In genomic region chr10:34233931-34234745, GRCm38 (mm10) we compare ENCODE assay signal across 9 mouse cellular contexts. TPM values are rescaled to one million over a fixed set of nuclear protein-coding genes. Genes with fewer than 3 reads are reported as not detected.
A peak's percentile ranks its signal among the peaks of the same experiment; 100 is the strongest.
DNase-seq lines count a peak whose midpoint lies in the region; ATAC-seq and TF ChIP-seq lines count a peak whose summit lies in the region.
"Had no signal": no experiment of that assay in that cellular context is flagged by ENCODE, and none has a peak within 500 bp of the region (broad histone marks: within the 10 kb centered on the region; RNA-seq: fewer than 3 reads in every experiment).

No protein-coding gene starts in this region.

- H3K4me1 ChIP-seq in forebrain, postnatal 0 days (ENCODE audit: insufficient read depth): no peaks in the 10 kb centered on the region
- no peaks in the 10 kb centered on the region for H3K4me1 ChIP-seq in forebrain, embryonic 12.5 days
- H3K4me1 ChIP-seq in lung, postnatal 0 days (ENCODE audit: insufficient read depth, low read depth, low read length): no peaks in the 10 kb centered on the region
- H3K4me1 ChIP-seq in lung, adult 2 months (ENCODE audit: control insufficient read depth, insufficient read depth, low read length): no peaks in the 10 kb centered on the region
- H3K4me1 ChIP-seq: heart, embryonic 15.5 days had no signal

- ATAC-seq in forebrain, postnatal 0 days: no peak; the same call in 1 of the 2 replicates
- no peak for ATAC-seq in forebrain, embryonic 12.5 days (ENCODE audit: low FRiP score)
- ATAC-seq in lung, postnatal 0 days: no peak

- peak; percentile 51 for TF ChIP-seq CTCF in forebrain, postnatal 0 days (IDR thresholded peaks at IDR 0.05; ENCODE audit: low read depth)
- peak; percentile 53 for TF ChIP-seq CTCF in lung, postnatal 0 days (IDR thresholded peaks at IDR 0.05)
- no peak for TF ChIP-seq CTCF in lung, adult 2 months (IDR thresholded peaks at IDR 0.05; ENCODE audit: insufficient read depth, low read length)

- no peak overlapping the region for H3K4me2 ChIP-seq in forebrain, postnatal 0 days (ENCODE audit: low read depth)
- no peak overlapping the region for H3K4me2 ChIP-seq in forebrain, embryonic 12.5 days
- no peak overlapping the region for H3K4me2 ChIP-seq in lung, postnatal 0 days (replicated peaks; ENCODE audit: low read depth, low read length)
- H3K4me2 ChIP-seq: heart, embryonic 15.5 days had no signal

- WGBS in forebrain, postnatal 0 days: 18% methylated on average over 2 of the region's 2 CpGs
- 20% methylated on average over 2 of the region's 2 CpGs for WGBS in forebrain, embryonic 12.5 days
- 37% methylated on average over 2 of the region's 2 CpGs for WGBS in lung, postnatal 0 days
- 44% methylated on average over 2 of the region's 2 CpGs for WGBS in lung, adult 2 months

- no peak for DNase-seq in forebrain, postnatal 0 days
- no peak for DNase-seq in lung, postnatal 0 days (ENCODE audit: low spot score)
- no peak for DNase-seq in lung, adult 2 months
- peak; percentile 26 for DNase-seq in brain, adult 2 months (ENCODE audit: low read depth, low spot score)
- DNase-seq in skeletal muscle tissue, adult 2 months (ENCODE audit: low read depth, low spot score): peak; percentile 11
- DNase-seq in testis, postnatal 10 days (ENCODE audit: low spot score): no peak
- no peak for DNase-seq in layer of hippocampus, postnatal 36 days

- no peaks in the 10 kb centered on the region for H3K9me3 ChIP-seq in forebrain, postnatal 0 days (ENCODE audit: low read length)
- no peaks in the 10 kb centered on the region for H3K9me3 ChIP-seq in forebrain, embryonic 12.5 days
- H3K9me3 ChIP-seq in lung, postnatal 0 days (ENCODE audit: low read length): no peaks in the 10 kb centered on the region
- H3K9me3 ChIP-seq: heart, embryonic 15.5 days had no signal

- no peak overlapping the region for H3K27ac ChIP-seq in forebrain, postnatal 0 days (ENCODE audit: low read depth, low read length)
- H3K27ac ChIP-seq in forebrain, embryonic 12.5 days: no peak overlapping the region
- H3K27ac ChIP-seq in lung, postnatal 0 days (ENCODE audit: low read length): no peak overlapping the region
- H3K27ac ChIP-seq: heart, embryonic 15.5 days had no signal

- TF ChIP-seq EP300 in lung, postnatal 0 days (IDR thresholded peaks at IDR 0.05): no peak

- H3K27me3 ChIP-seq in forebrain, postnatal 0 days (ENCODE audit: insufficient read depth, low read length): no peaks in the 10 kb centered on the region
- no peaks in the 10 kb centered on the region for H3K27me3 ChIP-seq in forebrain, embryonic 12.5 days
- H3K27me3 ChIP-seq in lung, postnatal 0 days (replicated peaks; ENCODE audit: insufficient read depth, low read length): no peaks in the 10 kb centered on the region
- H3K27me3 ChIP-seq: heart, embryonic 15.5 days had no signal

- TF ChIP-seq POLR2A in lung, adult 2 months (IDR thresholded peaks at IDR 0.05; ENCODE audit: borderline replicate concordance, extremely low read depth, low read depth, low read length): no peak

- no peak overlapping the region for H3K4me3 ChIP-seq in forebrain, postnatal 0 days (ENCODE audit: low read depth, low read length)
- H3K4me3 ChIP-seq in forebrain, embryonic 12.5 days (replicated peaks): no peak overlapping the region
- no peak overlapping the region for H3K4me3 ChIP-seq in lung, postnatal 0 days (ENCODE audit: low read depth, low read length)
- H3K4me3 ChIP-seq in lung, adult 2 months (replicated peaks; ENCODE audit: extremely low read depth, low read depth, low read length): no peak overlapping the region
- H3K4me3 ChIP-seq: heart, embryonic 15.5 days had no signal

- no peak overlapping the region for H3K9ac ChIP-seq in forebrain, postnatal 0 days
- no peak overlapping the region for H3K9ac ChIP-seq in forebrain, embryonic 12.5 days
- no peak overlapping the region for H3K9ac ChIP-seq in lung, postnatal 0 days (replicated peaks; ENCODE audit: low read depth)
- H3K9ac ChIP-seq: heart, embryonic 15.5 days had no signal

- no peaks in the 10 kb centered on the region for H3K36me3 ChIP-seq in forebrain, postnatal 0 days (ENCODE audit: insufficient read depth)
- H3K36me3 ChIP-seq in forebrain, embryonic 12.5 days (replicated peaks): no peaks in the 10 kb centered on the region
- H3K36me3 ChIP-seq in lung, postnatal 0 days (ENCODE audit: insufficient read depth, low read length): no peaks in the 10 kb centered on the region
- H3K36me3 ChIP-seq: heart, embryonic 15.5 days had no signal

RNA-seq across cellular contexts. Expression of gene Dse, which starts 26.6 kb away (rescaled TPM):
- 14.1 and 19.5 TPM in 2 replicates for total RNA-seq in forebrain, postnatal 0 days (2014; rRNA removed)
- 4.8 and 5.6 TPM in 2 replicates for polyA plus RNA-seq in forebrain, postnatal 0 days (2015; fragmentation: Nextera tagmentation; extraction: Ambion mirVana)
- 11.2 and 13.4 TPM in 2 replicates for polyA plus RNA-seq in forebrain, embryonic 12.5 days (2016; fragmentation: Nextera tagmentation; extraction: Ambion mirVana)
- polyA plus RNA-seq in lung, postnatal 0 days (2015; fragmentation: Nextera tagmentation; extraction: Ambion mirVana): 15.4 and 17.0 TPM in 2 replicates
- 12.4 and 16.2 TPM in 2 replicates for polyA plus RNA-seq in lung, adult 2 months (2012; rRNA removed)
- total RNA-seq in layer of hippocampus, postnatal 36 days (2021): 1 to 10 TPM; 7.8 TPM

RNA-seq across cellular contexts. Expression of gene Tspyl1, which starts 47.9 kb away (rescaled TPM):
- 107 and 108 TPM in 2 replicates for total RNA-seq in forebrain, postnatal 0 days (2014; rRNA removed)
- polyA plus RNA-seq in forebrain, postnatal 0 days (2015; fragmentation: Nextera tagmentation; extraction: Ambion mirVana): 128 and 138 TPM in 2 replicates
- polyA plus RNA-seq in forebrain, embryonic 12.5 days (2016; fragmentation: Nextera tagmentation; extraction: Ambion mirVana): 98.6 and 99.9 TPM in 2 replicates
- 73.3 and 79.6 TPM in 2 replicates for polyA plus RNA-seq in lung, postnatal 0 days (2015; fragmentation: Nextera tagmentation; extraction: Ambion mirVana)
- polyA plus RNA-seq in lung, adult 2 months (2012; rRNA removed): 26.3 and 33.6 TPM in 2 replicates
- total RNA-seq in layer of hippocampus, postnatal 36 days (2021): 100 to 1,000 TPM; 151 to 170 TPM

Comparison
In these comparisons a context has a peak if more than half of its experiments do, and no peak if none do; other contexts are left out.
1. DNase-seq: peak in brain, adult 2 months (single experiment) and skeletal muscle tissue, adult 2 months (single experiment); none in forebrain, postnatal 0 days (single experiment), lung, postnatal 0 days (single experiment), lung, adult 2 months (single experiment), testis, postnatal 10 days (single experiment) and layer of hippocampus, postnatal 36 days (0 of 2).